Mouse (Mus musculus) embryo, embryonic 10 days (tissue): ENCODE results near the gene Fam129c.
A peak's percentile ranks its signal among the peaks of the same experiment; 100 is the strongest.

Experiments used
- DNase-seq: peaks from one replicate; pipeline ENCODE4 v3.0.0-alpha.2; 2015; ENCODE audit warnings: low spot score

Gene Fam129c

GRCm38 (mm10) chr8:71574426-71574825 lies 23.0 kb upstream of the Fam129c start:
- no peak for DNase-seq

- no peak for DNase-seq
Measured at GRCm38 (mm10) chr8:71575020-71575419, 22.4 kb upstream of the Fam129c start.

DNA sequence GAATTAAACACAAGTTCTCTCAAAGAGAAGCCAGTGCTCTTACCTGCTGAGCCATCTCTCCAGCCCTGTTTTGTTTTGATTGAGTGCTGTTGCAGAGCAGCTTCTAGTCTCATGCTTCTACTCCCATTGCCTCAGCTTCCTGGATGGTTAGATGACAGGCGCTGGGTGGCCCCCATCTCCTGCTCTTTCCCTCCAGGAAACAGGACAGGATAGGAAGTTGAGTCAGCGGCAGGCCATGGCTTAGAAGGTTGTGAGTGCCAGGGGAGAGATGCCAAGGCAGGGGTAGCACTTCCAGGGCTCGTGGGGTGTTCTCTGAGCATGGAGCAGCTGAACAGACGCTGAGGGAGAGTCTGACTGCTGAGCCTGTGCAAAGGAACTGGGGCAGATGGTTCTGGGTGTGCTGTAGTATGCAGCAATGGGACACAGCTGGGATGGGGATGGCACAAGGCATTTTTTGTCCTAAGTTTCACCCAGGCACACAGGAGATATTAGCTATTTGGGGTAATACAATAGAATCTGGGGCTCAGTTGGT lies 19.5 kb upstream of the Fam129c start:
- DNase-seq, result no peak

DNA sequence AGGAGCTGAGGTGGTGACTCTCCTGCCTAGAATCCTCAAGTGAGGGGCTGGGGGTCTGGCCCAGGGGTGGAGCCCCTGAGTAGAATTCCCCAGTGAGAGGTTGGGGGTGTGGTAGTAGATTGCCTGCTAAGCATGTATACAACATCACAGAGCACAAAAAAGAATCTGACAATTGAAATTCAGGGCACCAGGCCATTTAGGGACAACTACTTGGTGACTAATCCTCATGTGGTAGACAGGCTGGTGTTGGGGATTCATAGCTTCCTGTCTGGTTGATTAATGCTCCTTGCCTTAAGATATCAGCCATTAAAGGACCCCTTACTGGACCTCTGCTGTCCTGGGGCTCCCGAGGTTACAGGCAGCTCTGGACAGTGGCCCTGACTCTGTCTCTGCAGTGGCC lies 18.4 kb upstream of the Fam129c start:
- no peak for DNase-seq

DNA sequence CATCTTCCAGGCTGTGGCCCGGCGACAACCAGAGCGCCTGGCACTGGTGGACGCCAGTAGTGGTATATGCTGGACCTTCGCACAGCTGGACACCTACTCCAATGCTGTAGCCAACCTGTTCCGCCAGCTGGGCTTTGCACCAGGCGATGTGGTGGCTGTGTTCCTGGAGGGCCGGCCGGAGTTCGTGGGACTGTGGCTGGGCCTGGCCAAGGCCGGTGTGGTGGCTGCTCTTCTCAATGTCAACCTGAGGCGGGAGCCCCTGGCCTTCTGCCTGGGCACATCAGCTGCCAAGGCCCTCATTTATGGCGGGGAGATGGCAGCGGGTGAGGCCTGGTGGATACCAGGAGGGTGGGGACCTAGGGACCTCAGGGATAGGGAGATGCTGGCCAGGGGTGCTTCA lies 18.0 kb upstream of the Fam129c start:
- DNase-seq, result no peak

GRCm38 (mm10) chr8:71580201-71580600 lies 17.2 kb upstream of the Fam129c start:
- no peak for DNase-seq

DNA sequence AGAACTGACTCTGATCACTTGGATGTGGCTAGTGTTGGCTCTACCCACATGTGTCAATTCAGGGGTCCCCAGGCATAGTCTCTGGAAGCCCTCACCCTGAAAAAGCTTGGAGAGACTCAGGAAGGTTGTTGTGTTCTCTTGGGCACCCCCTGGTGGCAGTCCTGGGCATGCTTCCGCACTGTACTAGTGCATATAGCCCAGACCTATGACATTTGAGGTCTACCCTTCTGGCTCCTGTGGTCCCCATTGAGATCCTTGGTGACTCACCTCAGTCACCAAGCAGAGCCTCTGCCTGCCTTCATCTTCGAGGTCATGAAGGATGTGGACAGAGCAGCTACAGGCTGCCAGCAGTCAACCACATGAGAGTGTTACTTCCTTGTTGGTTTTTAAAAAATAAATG lies 10.6 kb upstream of the Fam129c start:
- peak; percentile 51 for DNase-seq

DNA sequence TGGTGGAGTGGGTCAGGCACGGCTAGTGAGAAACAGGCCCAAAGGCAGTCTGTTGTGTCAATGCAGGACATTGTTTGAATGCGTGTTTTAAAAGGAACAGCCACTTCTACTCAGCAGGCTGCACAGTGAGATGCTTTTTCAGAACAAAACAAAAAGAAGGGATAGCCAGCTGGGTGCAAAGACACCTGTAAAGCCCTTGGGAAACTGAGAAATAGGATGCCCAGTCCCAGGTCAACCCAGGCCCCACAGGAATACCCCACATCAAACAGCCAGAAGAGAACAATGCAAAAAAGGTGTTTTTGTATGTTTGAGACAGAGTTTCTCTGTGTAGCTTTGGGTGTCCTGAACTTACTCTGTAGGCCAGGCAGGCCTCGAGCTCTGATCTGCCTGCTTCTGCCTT lies 8.7 kb upstream of the Fam129c start:
- DNase-seq, result no peak

DNA sequence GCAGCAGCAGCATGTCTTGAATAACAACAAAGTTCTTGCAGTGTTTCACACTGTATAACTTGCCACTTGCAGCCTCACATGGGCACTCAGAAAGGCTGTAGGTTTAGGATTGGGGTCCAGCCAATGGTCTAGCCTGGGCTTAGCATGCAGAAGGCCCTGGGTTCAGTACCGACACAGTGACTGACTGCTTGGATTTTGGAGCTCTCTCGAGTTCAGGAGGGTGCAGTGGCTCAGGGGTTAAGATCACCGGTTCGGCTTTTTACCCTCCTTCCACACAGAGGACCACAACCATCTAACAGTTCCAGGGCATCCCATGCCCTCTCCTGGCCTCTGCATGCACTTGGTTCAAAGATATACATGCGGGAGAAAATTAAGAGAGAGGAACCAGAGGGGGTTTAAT lies 6.4 kb upstream of the Fam129c start:
- no peak for DNase-seq

GRCm38 (mm10) chr8:71591471-71592373 lies 5.7 kb upstream of the Fam129c start, which contains the start of gene Pgls:
Gene Pgls (plus strand): TSS chr8:71592176.
- peak; percentile 99 for DNase-seq

DNA sequence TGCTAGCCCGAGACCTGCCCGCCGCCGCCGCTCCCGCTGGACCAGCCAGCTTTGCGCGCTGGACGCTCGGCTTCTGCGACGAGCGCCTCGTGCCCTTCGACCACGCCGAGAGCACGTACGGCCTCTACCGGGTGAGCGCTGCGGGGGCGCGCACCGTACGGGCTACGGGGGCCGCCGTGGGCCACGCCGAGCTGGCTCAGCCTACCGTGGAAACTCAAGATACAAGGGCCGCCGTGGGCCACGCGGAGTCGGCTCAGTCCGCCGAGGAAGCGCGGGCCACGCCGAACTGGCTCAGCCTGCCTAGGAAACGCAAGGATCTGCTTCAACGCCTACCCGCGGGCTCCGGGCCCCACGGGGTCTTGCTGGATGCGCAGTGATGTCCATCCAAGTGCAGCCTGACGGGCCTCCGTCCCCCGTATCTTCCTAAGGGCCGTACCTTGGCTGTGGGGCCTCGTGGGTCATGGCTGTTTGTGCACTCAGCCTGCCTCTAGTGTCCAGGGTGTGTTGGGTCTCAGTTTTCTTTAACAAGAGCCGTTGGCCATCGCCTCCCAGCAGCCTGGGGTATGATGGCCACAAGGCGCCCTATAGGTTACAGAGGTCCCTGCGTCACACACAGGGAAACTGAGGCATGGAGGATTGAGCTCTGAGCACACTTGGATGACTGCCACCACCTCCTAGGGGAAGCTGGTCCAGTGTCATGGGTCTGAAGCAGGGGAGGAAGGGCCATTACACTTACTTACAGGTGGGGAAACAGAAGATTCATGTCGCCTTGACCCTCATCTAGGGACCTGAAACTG lies 4.9 kb upstream of the Fam129c start:
- peak; percentile 73 for DNase-seq

- no peak for DNase-seq
Measured at GRCm38 (mm10) chr8:71593556-71594323, 3.7 kb upstream of the Fam129c start.

DNA sequence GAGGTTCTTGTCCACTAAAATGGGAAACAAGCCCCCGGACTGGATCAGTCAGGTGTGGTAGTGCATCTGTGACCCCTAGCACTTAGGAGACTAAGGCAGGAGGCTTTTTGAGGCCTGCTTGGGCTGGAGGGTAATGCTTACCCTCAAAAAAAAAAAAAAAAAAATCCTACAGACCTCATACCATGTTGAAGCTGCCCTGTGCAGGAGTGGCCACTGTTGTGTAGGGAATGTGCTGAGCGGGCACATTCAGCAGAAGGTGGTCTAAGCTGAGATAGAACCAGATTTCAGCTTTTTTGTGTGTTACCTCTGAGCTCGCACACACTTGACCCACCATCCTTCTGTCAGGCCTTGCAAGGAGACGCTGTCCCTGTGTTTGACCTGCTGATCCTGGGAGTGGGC lies 3.1 kb upstream of the Fam129c start:
- DNase-seq, result no peak

GRCm38 (mm10) chr8:71595862-71596261 lies 1.6 kb upstream of the Fam129c start:
- peak; percentile 89 for DNase-seq

GRCm38 (mm10) chr8:71596384-71596783 lies 1.1 kb upstream of the Fam129c start:
- no peak for DNase-seq

- no peak for DNase-seq
Measured at GRCm38 (mm10) chr8:71596798-71597197, 650 bp upstream of the Fam129c start.

GRCm38 (mm10) chr8:71598375-71598774 lies 927 bp downstream of the Fam129c start:
- no peak for DNase-seq

GRCm38 (mm10) chr8:71598841-71599240 lies 1.4 kb downstream of the Fam129c start:
- DNase-seq, result no peak

DNA sequence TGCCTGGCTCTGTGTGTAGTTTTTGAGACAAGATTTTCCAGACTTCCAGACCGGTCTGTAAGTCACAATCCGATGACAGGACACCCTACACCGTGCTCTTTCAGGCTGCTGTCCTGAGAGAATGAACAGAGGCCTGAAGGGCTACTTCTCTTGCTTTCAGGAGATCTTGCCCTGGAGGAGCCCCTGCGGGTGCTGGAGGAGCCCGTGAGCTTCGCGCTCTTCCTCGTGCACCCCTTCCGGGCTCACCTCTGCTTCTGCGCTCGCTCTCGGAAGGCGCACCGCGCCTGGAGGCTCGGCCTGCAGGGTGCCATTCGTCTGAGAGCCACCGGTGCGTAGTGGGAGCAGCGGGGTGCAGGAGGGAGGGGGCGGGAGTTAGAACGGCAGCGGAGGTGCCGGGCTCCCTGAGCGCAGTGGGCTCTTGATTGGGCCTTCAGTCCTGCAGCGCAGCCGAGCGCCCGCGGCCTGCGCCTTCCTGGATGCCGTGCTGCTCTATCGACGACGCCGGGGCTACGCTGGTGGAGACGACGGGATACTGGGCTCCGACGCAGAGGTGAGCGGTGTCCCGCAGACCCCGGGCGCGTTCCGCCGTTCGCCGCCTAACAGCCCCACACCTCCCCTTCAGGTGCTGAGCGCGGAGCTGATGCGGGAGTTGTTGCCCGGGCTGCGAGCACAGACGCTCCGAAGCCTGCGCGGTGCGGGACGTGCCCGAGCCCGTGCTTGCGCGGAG lies 4.7 kb downstream of the Fam129c start:
- no peak for DNase-seq

- DNase-seq, result peak; percentile 78
Measured at GRCm38 (mm10) chr8:71602666-71603334, 5.4 kb downstream of the Fam129c start.

- no peak for DNase-seq
Measured at GRCm38 (mm10) chr8:71604021-71604420, 6.6 kb downstream of the Fam129c start.
